Mouse (Mus musculus): ENCODE measurements around the gene Neurod2. TPM values are rescaled to one million over a fixed set of nuclear protein-coding genes. Genes with fewer than 3 reads are reported as not detected.
A peak's percentile ranks its signal among the peaks of the same experiment; 100 is the strongest.

The Neurod2 gene
- not detected for polyA plus RNA-seq (2012; fragmentation: generic; extraction: Trizol)
- long read RNA-seq, experiment 1: 0 reads
- long read RNA-seq, experiment 2: 0 reads

- no peaks in the 10 kb centered on the region for H3K79me3 ChIP-seq (ENCODE audit: low read depth)
- H3K36me3 ChIP-seq (ENCODE audit: control insufficient read depth, insufficient read depth): no peaks in the 10 kb centered on the region
- no peak within 1 kb of the TSS for H3K4me3 ChIP-seq (ENCODE audit: insufficient read depth, poor library complexity, severe bottlenecking)
- H3K79me2 ChIP-seq (ENCODE audit: control insufficient read depth, insufficient read depth): no peaks in the 10 kb centered on the region
- peaks cover 77% of the 10 kb centered on the region for H3K27me3 ChIP-seq (ENCODE audit: control insufficient read depth, insufficient read depth, insufficient read length)
- H3ac ChIP-seq (ENCODE audit: control insufficient read depth, insufficient read length, low read depth): no peak within 1 kb of the TSS
- TF ChIP-seq FOSL1 (IDR thresholded peaks at IDR 0.05; ENCODE audit: insufficient read depth, low read length, poor library complexity, severe bottlenecking) (no peak), CEBPB (IDR thresholded peaks at IDR 0.05; ENCODE audit: low read depth) (no peak), USF1 (IDR thresholded peaks at IDR 0.05; ENCODE audit: low read depth) (no peak), MAX (IDR thresholded peaks at IDR 0.05) (no peak), MYOG (IDR thresholded peaks at IDR 0.05; ENCODE audit: control insufficient read depth, extremely low read depth, insufficient read length) (no peak), CTCF (IDR thresholded peaks at IDR 0.05; ENCODE audit: control insufficient read depth, insufficient read depth, insufficient read length) (no peak), MYOD1 (IDR thresholded peaks at IDR 0.05; ENCODE audit: control insufficient read depth, insufficient read length, low read depth) (no peak)
These were observed at the start of gene Neurod2 for GRCm38 (mm10) chr11:98329081-98329959. Gene Neurod2 (minus strand): TSS chr11:98329648.

DNA sequence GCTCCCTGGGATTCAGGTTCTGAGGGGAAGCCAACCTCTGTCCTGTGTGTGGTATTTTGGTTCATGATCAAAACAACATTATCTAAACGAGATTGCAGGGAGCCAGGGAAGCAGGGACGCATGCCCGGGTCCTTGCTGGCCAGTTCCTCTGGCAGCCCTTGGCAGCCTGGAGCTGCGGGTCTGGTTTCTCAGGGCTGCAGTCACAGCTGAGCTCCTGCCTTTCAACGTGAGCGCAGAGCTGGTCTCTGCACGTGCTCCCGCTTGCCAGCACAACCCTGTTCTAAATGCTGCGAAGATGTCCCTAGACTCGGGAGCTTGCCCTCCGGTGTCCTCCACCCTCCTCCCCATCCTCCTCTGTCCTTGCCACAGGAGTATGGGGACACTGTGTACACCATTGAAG lies 48.3 kb upstream of the Neurod2 start:
- Histone ChIP-seq H3K79me3 (ENCODE audit: low read depth) (no peaks in the 10 kb centered on the region), H3K4me3 (ENCODE audit: insufficient read depth, poor library complexity, severe bottlenecking) (no peak overlapping the region), H3K79me2 (ENCODE audit: control insufficient read depth, insufficient read depth) (no peaks in the 10 kb centered on the region), H3ac (ENCODE audit: control insufficient read depth, insufficient read length, low read depth) (no peak overlapping the region), H3K36me3 (ENCODE audit: control insufficient read depth, insufficient read depth) (peaks cover 33% of the 10 kb centered on the region), H3K27me3 (ENCODE audit: control insufficient read depth, insufficient read depth, insufficient read length) (no peaks in the 10 kb centered on the region)
- no peak for TF ChIP-seq CTCF (IDR thresholded peaks at IDR 0.05; ENCODE audit: control insufficient read depth, insufficient read depth, insufficient read length)
- no peak for TF ChIP-seq FOSL1 (IDR thresholded peaks at IDR 0.05; ENCODE audit: insufficient read depth, low read length, poor library complexity, severe bottlenecking)

DNA sequence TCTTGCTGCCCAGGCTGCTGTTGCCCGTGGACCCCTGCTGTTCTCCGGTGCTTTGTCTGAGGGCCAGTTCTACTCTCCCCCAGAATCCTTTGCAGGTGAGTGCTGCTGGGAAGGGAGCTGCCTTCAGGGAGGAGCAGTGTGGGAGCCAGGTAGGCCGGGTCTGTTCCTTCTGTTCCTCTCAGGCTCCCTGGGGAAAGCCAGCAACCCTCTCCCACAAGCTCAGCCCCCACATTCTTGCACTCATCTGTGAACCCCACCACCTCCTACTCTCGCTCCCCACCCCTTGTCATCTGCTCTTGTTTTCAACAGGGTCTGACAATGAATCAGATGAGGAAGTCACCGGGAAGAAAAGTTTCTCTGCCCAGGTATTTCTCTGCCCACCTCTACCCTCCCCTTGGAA lies 47.3 kb upstream of the Neurod2 start:
- Histone ChIP-seq H3K4me3 (ENCODE audit: insufficient read depth, poor library complexity, severe bottlenecking) (no peak overlapping the region), H3K79me2 (ENCODE audit: control insufficient read depth, insufficient read depth) (no peaks in the 10 kb centered on the region), H3K79me3 (ENCODE audit: low read depth) (no peaks in the 10 kb centered on the region), H3K36me3 (ENCODE audit: control insufficient read depth, insufficient read depth) (peaks cover 35% of the 10 kb centered on the region), H3K27me3 (ENCODE audit: control insufficient read depth, insufficient read depth, insufficient read length) (no peaks in the 10 kb centered on the region), H3ac (ENCODE audit: control insufficient read depth, insufficient read length, low read depth) (no peak overlapping the region)
- TF ChIP-seq MYOG (IDR thresholded peaks at IDR 0.05; ENCODE audit: control insufficient read depth, extremely low read depth, insufficient read length): no peak
- no peak for TF ChIP-seq CTCF (IDR thresholded peaks at IDR 0.05; ENCODE audit: control insufficient read depth, insufficient read depth, insufficient read length)

GRCm38 (mm10) chr11:98374266-98374665 lies 44.8 kb upstream of the Neurod2 start:
- H3K79me2 ChIP-seq (ENCODE audit: control insufficient read depth, insufficient read depth): no peaks in the 10 kb centered on the region
- no peaks in the 10 kb centered on the region for H3K79me3 ChIP-seq (ENCODE audit: low read depth)
- no peaks in the 10 kb centered on the region for H3K27me3 ChIP-seq (ENCODE audit: control insufficient read depth, insufficient read depth, insufficient read length)
- H3K36me3 ChIP-seq (ENCODE audit: control insufficient read depth, insufficient read depth): peaks cover 35% of the 10 kb centered on the region
- no peak overlapping the region for H3ac ChIP-seq (ENCODE audit: control insufficient read depth, insufficient read length, low read depth)
- TF ChIP-seq CEBPB (IDR thresholded peaks at IDR 0.05; ENCODE audit: low read depth) (no peak), MYOG (IDR thresholded peaks at IDR 0.05; ENCODE audit: control insufficient read depth, extremely low read depth, insufficient read length) (no peak), USF1 (IDR thresholded peaks at IDR 0.05; ENCODE audit: low read depth) (no peak), FOSL1 (IDR thresholded peaks at IDR 0.05; ENCODE audit: insufficient read depth, low read length, poor library complexity, severe bottlenecking) (no peak), CTCF (IDR thresholded peaks at IDR 0.05; ENCODE audit: control insufficient read depth, insufficient read depth, insufficient read length) (no peak), MAX (IDR thresholded peaks at IDR 0.05) (no peak), MYOD1 (IDR thresholded peaks at IDR 0.05; ENCODE audit: control insufficient read depth, insufficient read length, low read depth) (no peak)
- H3K4me3 ChIP-seq (ENCODE audit: insufficient read depth, poor library complexity, severe bottlenecking): no peak overlapping the region

GRCm38 (mm10) chr11:98373244-98373643 lies 43.8 kb upstream of the Neurod2 start:
- no peaks in the 10 kb centered on the region for H3K27me3 ChIP-seq (ENCODE audit: control insufficient read depth, insufficient read depth, insufficient read length)
- no peak overlapping the region for H3K4me3 ChIP-seq (ENCODE audit: insufficient read depth, poor library complexity, severe bottlenecking)
- no peaks in the 10 kb centered on the region for H3K79me2 ChIP-seq (ENCODE audit: control insufficient read depth, insufficient read depth)
- no peaks in the 10 kb centered on the region for H3K79me3 ChIP-seq (ENCODE audit: low read depth)
- H3ac ChIP-seq (ENCODE audit: control insufficient read depth, insufficient read length, low read depth): no peak overlapping the region
- no peak for TF ChIP-seq USF1 (IDR thresholded peaks at IDR 0.05; ENCODE audit: low read depth)
- TF ChIP-seq FOSL1 (IDR thresholded peaks at IDR 0.05; ENCODE audit: insufficient read depth, low read length, poor library complexity, severe bottlenecking): no peak
- TF ChIP-seq CEBPB (IDR thresholded peaks at IDR 0.05; ENCODE audit: low read depth): no peak
- no peak for TF ChIP-seq MYOG (IDR thresholded peaks at IDR 0.05; ENCODE audit: control insufficient read depth, extremely low read depth, insufficient read length)
- no peak for TF ChIP-seq CTCF (IDR thresholded peaks at IDR 0.05; ENCODE audit: control insufficient read depth, insufficient read depth, insufficient read length)
- TF ChIP-seq MYOD1 (IDR thresholded peaks at IDR 0.05; ENCODE audit: control insufficient read depth, insufficient read length, low read depth): no peak
- TF ChIP-seq MAX (IDR thresholded peaks at IDR 0.05): no peak
- peaks cover 27% of the 10 kb centered on the region for H3K36me3 ChIP-seq (ENCODE audit: control insufficient read depth, insufficient read depth)

- no peaks in the 10 kb centered on the region for H3K79me3 ChIP-seq (ENCODE audit: low read depth)
- H3K79me2 ChIP-seq (ENCODE audit: control insufficient read depth, insufficient read depth): no peaks in the 10 kb centered on the region
- H3K27me3 ChIP-seq (ENCODE audit: control insufficient read depth, insufficient read depth, insufficient read length): no peaks in the 10 kb centered on the region
- peaks cover 20% of the 10 kb centered on the region for H3K36me3 ChIP-seq (ENCODE audit: control insufficient read depth, insufficient read depth)
- no peak for TF ChIP-seq MYOG (IDR thresholded peaks at IDR 0.05; ENCODE audit: control insufficient read depth, extremely low read depth, insufficient read length)
- TF ChIP-seq CTCF (IDR thresholded peaks at IDR 0.05; ENCODE audit: control insufficient read depth, insufficient read depth, insufficient read length): peak; percentile 54
- no peak for TF ChIP-seq MAX (IDR thresholded peaks at IDR 0.05)
- TF ChIP-seq FOSL1 (IDR thresholded peaks at IDR 0.05; ENCODE audit: insufficient read depth, low read length, poor library complexity, severe bottlenecking): no peak
- no peak overlapping the region for H3ac ChIP-seq (ENCODE audit: control insufficient read depth, insufficient read length, low read depth)
- H3K4me3 ChIP-seq (ENCODE audit: insufficient read depth, poor library complexity, severe bottlenecking): no peak overlapping the region
These were observed 43.0 kb upstream of the Neurod2 start for GRCm38 (mm10) chr11:98372406-98372805.

Data from C2C12 (cell line).